Mouse (Mus musculus): ENCODE measurements around the gene Nbl1. TPM values are rescaled to one million over a fixed set of nuclear protein-coding genes. Genes with fewer than 3 reads are reported as not detected.

Gene Nbl1
- total and polyA plus RNA-seq, 3 experiments = 0.14 TPM; not detected in 2

- TF ChIP-seq POLR2AphosphoS2 (IDR thresholded peaks at IDR 0.05; ENCODE audit: low read length) = no peak
- TF ChIP-seq TBP (IDR thresholded peaks at IDR 0.05; ENCODE audit: low read depth, low read length) = no peak
- no peak for TF ChIP-seq BHLHE40 (IDR thresholded peaks at IDR 0.05; ENCODE audit: borderline replicate concordance, low read depth, low read length)
- TF ChIP-seq KAT2A (conservative IDR thresholded peaks at IDR 0.05; ENCODE audit: low read depth, low read length) = no peak
- TF ChIP-seq TAL1 (IDR thresholded peaks at IDR 0.05; ENCODE audit: low read length) = no peak
- TF ChIP-seq POLR2AphosphoS5 (IDR thresholded peaks at IDR 0.05; ENCODE audit: borderline replicate concordance, low read depth, low read length) = no peak
- TF ChIP-seq MXI1 (IDR thresholded peaks at IDR 0.05; ENCODE audit: low read depth, low read length) = no peak
- TF ChIP-seq RCOR1 (IDR thresholded peaks at IDR 0.05; ENCODE audit: low read depth, low read length) = no peak
- no peak for TF ChIP-seq EP300 (IDR thresholded peaks at IDR 0.05; ENCODE audit: low read depth in 1 of 2, low read length in 2 of 2)
- TF ChIP-seq CHD2 (IDR thresholded peaks at IDR 0.05; ENCODE audit: low read length) = no peak
- TF ChIP-seq GATA1 (IDR thresholded peaks at IDR 0.05; ENCODE audit: low read depth, low read length) = no peak
- no peak for TF ChIP-seq MYC (IDR thresholded peaks at IDR 0.05; ENCODE audit: low read depth, low read length)
- no peak for TF ChIP-seq MEF2A (IDR thresholded peaks at IDR 0.05; ENCODE audit: extremely low read depth, insufficient replicate concordance, low read depth, low read length, poor library complexity, severe bottlenecking)
- TF ChIP-seq JUND (IDR thresholded peaks at IDR 0.05; ENCODE audit: low read depth, low read length) = no peak
- TF ChIP-seq UBTF (IDR thresholded peaks at IDR 0.05; ENCODE audit: borderline replicate concordance, insufficient read depth, low read depth, low read length) = no peak
- no peak for TF ChIP-seq ZMIZ1 (IDR thresholded peaks at IDR 0.05; ENCODE audit: low read depth, low read length)
- no peak for TF ChIP-seq MAX (IDR thresholded peaks at IDR 0.05; ENCODE audit: low read length)
- TF ChIP-seq GABPA (IDR thresholded peaks at IDR 0.05; ENCODE audit: low read depth, low read length) = no peak
- no peaks in the 10 kb centered on the region for H3K27me3 ChIP-seq (ENCODE audit: control insufficient read depth in 1 of 2, insufficient read depth in 2 of 2, low read length in 2 of 2)
- no peak for DNase-seq (ENCODE audit: low read depth, low spot score)
Measured at GRCm38 (mm10) chr4:139074060-139074459, 18.7 kb downstream of the Nbl1 start.

GRCm38 (mm10) chr4:139068287-139068686 is 24.5 kb downstream of the Nbl1 start:
- no peaks in the 10 kb centered on the region for H3K27me3 ChIP-seq (ENCODE audit: control insufficient read depth in 1 of 2, insufficient read depth in 2 of 2, low read length in 2 of 2)

More at GRCm38 (mm10) chr4:139074060-139074459, 18.7 kb downstream of the Nbl1 start:
- H3K4me1 ChIP-seq (ENCODE audit: control insufficient read depth in 1 of 2, insufficient read depth in 2 of 2, low read length in 2 of 2) = no peaks in the 10 kb centered on the region
- H3K4me3 ChIP-seq (ENCODE audit: control insufficient read depth in 1 of 2, insufficient read depth in 1 of 2, low read depth in 2 of 2, low read length in 2 of 2) = no peak overlapping the region
- no peaks in the 10 kb centered on the region for H3K36me3 ChIP-seq (ENCODE audit: control insufficient read depth in 1 of 2, insufficient read depth in 2 of 2, low read length in 2 of 2)
- H3K79me2 ChIP-seq (ENCODE audit: control insufficient read depth, insufficient read depth, low read length, poor library complexity) = no peaks in the 10 kb centered on the region
- H3K9ac ChIP-seq (ENCODE audit: control insufficient read depth, low read depth, low read length, poor library complexity, severe bottlenecking) = no peak overlapping the region
- no peak overlapping the region for H3K27ac ChIP-seq (ENCODE audit: control insufficient read depth, low read depth, low read length)
- H3K9me3 ChIP-seq (replicated peaks; ENCODE audit: insufficient read depth, low read length) = no peaks in the 10 kb centered on the region

More at GRCm38 (mm10) chr4:139068287-139068686, 24.5 kb downstream of the Nbl1 start:
- Histone ChIP-seq H3K9me3 (replicated peaks; ENCODE audit: insufficient read depth, low read length) (no peaks in the 10 kb centered on the region), H3K36me3 (ENCODE audit: control insufficient read depth in 1 of 2, insufficient read depth in 2 of 2, low read length in 2 of 2) (no peaks in the 10 kb centered on the region), H3K4me3 (ENCODE audit: control insufficient read depth in 1 of 2, insufficient read depth in 1 of 2, low read depth in 2 of 2, low read length in 2 of 2) (no peak overlapping the region), H3K27ac (ENCODE audit: control insufficient read depth, low read depth, low read length) (no peak overlapping the region), H3K79me2 (ENCODE audit: control insufficient read depth, insufficient read depth, low read length, poor library complexity) (no peaks in the 10 kb centered on the region), H3K4me1 (ENCODE audit: control insufficient read depth in 1 of 2, insufficient read depth in 2 of 2, low read length in 2 of 2) (no peaks in the 10 kb centered on the region), H3K9ac (ENCODE audit: control insufficient read depth, low read depth, low read length, poor library complexity, severe bottlenecking) (no peak overlapping the region)
- TF ChIP-seq EP300 (IDR thresholded peaks at IDR 0.05; ENCODE audit: low read depth in 1 of 2, low read length in 2 of 2) (no peak), ZNF384 (IDR thresholded peaks at IDR 0.05; ENCODE audit: low read depth, low read length) (0 out of 2 replicates have a peak, but pooled peaks have one; percentile 8)
- no peak for DNase-seq (ENCODE audit: low read depth, low spot score)

Measured in MEL (cell line).